Mouse (Mus musculus): ENCODE results near the gene Slbp. TPM values are rescaled to one million over a fixed set of nuclear protein-coding genes. Genes with fewer than 3 reads are reported as not detected.
A peak's percentile ranks its signal among the peaks of the same experiment; 100 is the strongest.

Slbp gene
- polyA plus RNA-seq (2015; fragmentation: Nextera tagmentation; extraction: Ambion mirVana) = 146 and 172 TPM in 2 replicates

DNA sequence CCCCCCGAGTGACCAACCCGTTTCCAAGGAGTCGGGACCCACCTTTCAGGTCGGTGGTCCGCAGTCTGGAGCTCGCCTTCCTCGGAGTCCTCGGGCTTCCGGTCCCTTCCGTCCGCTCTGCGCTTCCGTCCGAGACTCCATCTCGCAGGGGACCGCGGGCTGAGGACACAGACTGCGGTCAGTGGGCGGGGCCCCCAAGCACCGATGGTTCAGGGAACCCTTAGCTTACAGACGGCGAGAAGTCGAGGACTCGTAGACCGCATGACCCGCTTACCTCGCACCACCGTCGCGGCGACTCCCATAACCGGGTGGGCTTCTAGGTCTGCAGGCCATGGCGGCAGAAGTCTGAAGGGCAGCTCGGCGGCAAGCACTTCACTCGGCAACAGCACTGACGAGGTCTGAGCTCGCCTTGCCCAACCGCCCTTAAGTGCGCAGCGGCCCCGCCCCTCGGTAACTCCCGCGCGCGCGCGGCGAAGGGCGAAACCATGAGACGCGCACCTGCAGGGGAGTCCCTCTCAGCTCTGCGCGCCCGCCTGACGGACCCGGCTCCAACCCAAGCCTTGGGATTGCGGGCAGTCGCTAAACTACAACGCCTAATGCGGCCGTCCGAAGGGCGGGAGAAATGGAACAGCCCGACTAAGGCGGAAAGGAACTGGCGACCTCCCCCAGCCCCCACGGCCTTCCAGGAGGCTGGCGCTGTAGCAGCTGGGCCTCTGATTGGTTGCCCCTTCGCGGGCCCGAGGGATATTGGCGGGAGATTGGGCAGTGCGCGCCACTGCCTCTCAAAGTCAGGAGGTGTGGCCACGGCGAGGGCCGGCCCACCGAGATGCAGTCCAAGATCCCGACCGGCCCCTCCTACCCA is at the start of gene Slbp:
Gene Slbp, minus strand, starts transcription at position 654 of the 862 bp plus-strand sequence.
- Histone ChIP-seq H3K9me3 (replicated peaks; ENCODE audit: low read length) (no peaks in the 10 kb centered on the region), H3K4me2 (ENCODE audit: low read length) (peak within 1 kb of the TSS; percentile 68), H3K9ac (ENCODE audit: low read depth, low read length) (peak within 1 kb of the TSS; percentile 79), H3K27me3 (ENCODE audit: insufficient read depth, low read length) (no peaks in the 10 kb centered on the region), H3K4me3 (replicated peaks; ENCODE audit: low read depth, low read length) (peak within 1 kb of the TSS; percentile 65), H3K36me3 (ENCODE audit: insufficient read depth, low read length) (peaks cover 12% of the 10 kb centered on the region; the same call in 1 of the 2 replicates), H3K4me1 (replicated peaks; ENCODE audit: insufficient read depth, low read length) (peaks cover 20% of the 10 kb centered on the region), H3K27ac (peak within 1 kb of the TSS; percentile 98)
- WGBS = under 1% methylated on average over 82 of the region's 82 CpGs
- peak; percentile 99 for DNase-seq (ENCODE audit: low spot score)
- ATAC-seq (replicated peaks; ENCODE audit: low FRiP score, low read depth) = peak; percentile 96
- TF ChIP-seq CTCF (IDR thresholded peaks at IDR 0.05; ENCODE audit: low read depth) = peak; percentile 14

DNA sequence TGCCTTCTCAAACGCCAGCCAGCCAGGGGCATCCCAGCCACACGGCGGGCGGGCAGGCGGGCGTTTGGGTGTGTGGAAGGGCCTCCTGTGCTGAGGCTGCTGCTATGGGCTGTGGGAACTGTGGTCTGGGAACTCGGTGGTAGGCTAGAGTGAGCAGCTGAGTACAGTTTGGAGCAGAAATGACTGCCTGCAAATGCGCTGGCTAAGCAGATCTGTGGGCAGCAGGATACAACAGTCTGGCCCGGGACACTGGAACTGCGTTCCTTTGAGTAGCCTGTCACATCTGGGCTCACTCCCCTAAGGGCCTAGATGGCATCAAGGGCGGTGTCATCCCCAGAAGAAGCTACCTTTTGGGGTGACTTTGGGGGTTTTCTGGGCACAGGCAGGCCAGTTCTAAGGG is 49.5 kb upstream of the Slbp start:
- Histone ChIP-seq H3K9me3 (replicated peaks; ENCODE audit: low read length) (no peaks in the 10 kb centered on the region), H3K27ac (no peak overlapping the region), H3K4me1 (replicated peaks; ENCODE audit: insufficient read depth, low read length) (peaks cover 34% of the 10 kb centered on the region), H3K4me2 (ENCODE audit: low read length) (no peak overlapping the region), H3K27me3 (ENCODE audit: insufficient read depth, low read length) (no peaks in the 10 kb centered on the region), H3K4me3 (replicated peaks; ENCODE audit: low read depth, low read length) (no peak overlapping the region), H3K9ac (ENCODE audit: low read depth, low read length) (no peak overlapping the region), H3K36me3 (ENCODE audit: insufficient read depth, low read length) (no peaks in the 10 kb centered on the region)
- DNase-seq (ENCODE audit: low spot score) = no peak
- 81% methylated on average over 11 of the region's 11 CpGs for WGBS
- ATAC-seq (replicated peaks; ENCODE audit: low FRiP score, low read depth) = no peak
- no peak for TF ChIP-seq CTCF (IDR thresholded peaks at IDR 0.05; ENCODE audit: low read depth)

DNA sequence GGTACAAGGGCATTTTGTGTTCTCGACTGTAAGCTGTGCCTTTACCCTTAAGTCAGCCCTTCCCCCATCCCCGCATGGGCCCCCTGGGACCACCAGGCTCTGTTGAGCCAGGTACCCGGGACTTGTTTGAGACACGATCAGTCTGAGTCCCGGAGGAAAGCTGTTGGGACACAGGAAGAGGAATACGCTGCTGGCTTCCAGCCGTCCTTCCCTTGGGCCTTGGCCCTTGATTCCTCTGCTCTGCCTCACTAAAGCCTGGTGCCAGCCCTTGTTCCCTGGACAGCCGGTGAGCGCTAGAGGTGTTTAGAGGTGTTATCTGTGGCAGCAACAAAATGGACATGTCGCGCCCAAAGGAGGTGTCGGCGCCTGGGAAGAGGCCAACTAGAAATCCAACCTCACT is 47.6 kb upstream of the Slbp start:
- ATAC-seq (replicated peaks; ENCODE audit: low FRiP score, low read depth) (no peak), DNase-seq (ENCODE audit: low spot score) (no peak)
- no peak overlapping the region for H3K4me2 ChIP-seq (ENCODE audit: low read length)
- H3K27ac ChIP-seq = no peak overlapping the region
- no peaks in the 10 kb centered on the region for H3K9me3 ChIP-seq (replicated peaks; ENCODE audit: low read length)
- no peaks in the 10 kb centered on the region for H3K36me3 ChIP-seq (ENCODE audit: insufficient read depth, low read length)
- no peaks in the 10 kb centered on the region for H3K27me3 ChIP-seq (ENCODE audit: insufficient read depth, low read length)
- H3K9ac ChIP-seq (ENCODE audit: low read depth, low read length) = no peak overlapping the region
- WGBS = 38% methylated on average over 13 of the region's 13 CpGs
- no peak overlapping the region for H3K4me3 ChIP-seq (replicated peaks; ENCODE audit: low read depth, low read length)
- no peak for TF ChIP-seq CTCF (IDR thresholded peaks at IDR 0.05; ENCODE audit: low read depth)
- peaks cover 26% of the 10 kb centered on the region for H3K4me1 ChIP-seq (replicated peaks; ENCODE audit: insufficient read depth, low read length)

DNA sequence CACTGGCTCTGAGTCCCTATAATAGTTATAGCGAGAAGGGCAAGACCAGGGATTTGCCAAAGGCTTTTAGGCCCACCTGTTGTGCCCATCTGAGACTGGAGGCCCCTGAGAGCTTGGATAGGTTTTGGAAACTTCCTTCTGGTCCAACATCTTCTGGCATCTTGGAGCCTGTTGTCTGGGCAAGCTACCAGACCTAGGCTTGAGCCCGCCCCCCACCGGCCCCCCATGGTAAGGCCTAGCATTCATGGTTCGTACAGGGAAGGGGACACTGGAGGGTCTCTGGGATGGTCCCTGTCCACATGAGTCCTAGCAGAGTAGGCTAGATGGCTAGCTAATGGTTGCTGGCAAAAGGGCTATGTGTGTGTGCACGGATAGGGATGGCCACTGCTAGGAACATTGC is 46.3 kb upstream of the Slbp start:
- no peak overlapping the region for H3K4me2 ChIP-seq (ENCODE audit: low read length)
- WGBS = 93% methylated on average over 5 of the region's 5 CpGs
- H3K27me3 ChIP-seq (ENCODE audit: insufficient read depth, low read length) = no peaks in the 10 kb centered on the region
- no peak overlapping the region for H3K27ac ChIP-seq
- no peak for TF ChIP-seq CTCF (IDR thresholded peaks at IDR 0.05; ENCODE audit: low read depth)
- DNase-seq (ENCODE audit: low spot score) (no peak), ATAC-seq (replicated peaks; ENCODE audit: low FRiP score, low read depth) (no peak)
- no peak overlapping the region for H3K4me3 ChIP-seq (replicated peaks; ENCODE audit: low read depth, low read length)
- H3K4me1 ChIP-seq (replicated peaks; ENCODE audit: insufficient read depth, low read length) = peaks cover 28% of the 10 kb centered on the region
- no peaks in the 10 kb centered on the region for H3K36me3 ChIP-seq (ENCODE audit: insufficient read depth, low read length)
- H3K9ac ChIP-seq (ENCODE audit: low read depth, low read length) = no peak overlapping the region
- H3K9me3 ChIP-seq (replicated peaks; ENCODE audit: low read length) = no peaks in the 10 kb centered on the region

DNA sequence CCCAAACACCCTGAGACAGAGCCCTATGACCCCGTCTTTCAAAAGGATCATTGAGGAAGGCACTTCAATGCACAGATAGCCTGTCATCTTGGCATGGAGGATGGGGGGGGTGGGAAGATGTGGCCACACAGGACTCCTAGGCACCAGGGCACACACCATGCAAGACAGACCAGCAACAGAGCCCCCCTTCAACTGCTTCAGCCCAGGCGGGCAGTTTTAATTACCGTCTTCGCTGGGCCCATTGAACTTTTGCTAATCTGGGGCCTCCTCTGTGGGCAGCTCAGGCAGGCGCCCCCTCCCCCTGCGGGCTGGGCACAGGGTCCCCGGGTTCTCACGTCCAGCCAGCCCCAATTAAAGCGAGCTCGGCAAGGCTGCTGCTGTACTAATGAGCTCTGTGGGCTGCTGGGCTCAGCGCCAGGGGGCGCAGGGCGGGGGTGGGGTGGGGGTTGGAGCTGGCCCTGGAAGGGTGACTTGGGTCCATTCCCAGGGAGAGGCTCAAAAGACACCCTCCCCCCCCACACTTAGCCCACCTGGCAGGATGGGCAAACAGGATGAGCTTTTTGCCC is 45.7 kb upstream of the Slbp start:
- Histone ChIP-seq H3K9me3 (replicated peaks; ENCODE audit: low read length) (no peaks in the 10 kb centered on the region), H3K36me3 (ENCODE audit: insufficient read depth, low read length) (no peaks in the 10 kb centered on the region), H3K27me3 (ENCODE audit: insufficient read depth, low read length) (no peaks in the 10 kb centered on the region), H3K4me3 (replicated peaks; ENCODE audit: low read depth, low read length) (no peak overlapping the region), H3K27ac (no peak overlapping the region), H3K4me1 (replicated peaks; ENCODE audit: insufficient read depth, low read length) (peaks cover 28% of the 10 kb centered on the region), H3K9ac (ENCODE audit: low read depth, low read length) (no peak overlapping the region), H3K4me2 (ENCODE audit: low read length) (no peak overlapping the region)
- DNase-seq (ENCODE audit: low spot score) (no peak), ATAC-seq (replicated peaks; ENCODE audit: low FRiP score, low read depth) (no peak)
- WGBS = 28% methylated on average over 13 of the region's 13 CpGs
- TF ChIP-seq CTCF (IDR thresholded peaks at IDR 0.05; ENCODE audit: low read depth) = no peak; the same call in 1 of the 2 replicates

DNA sequence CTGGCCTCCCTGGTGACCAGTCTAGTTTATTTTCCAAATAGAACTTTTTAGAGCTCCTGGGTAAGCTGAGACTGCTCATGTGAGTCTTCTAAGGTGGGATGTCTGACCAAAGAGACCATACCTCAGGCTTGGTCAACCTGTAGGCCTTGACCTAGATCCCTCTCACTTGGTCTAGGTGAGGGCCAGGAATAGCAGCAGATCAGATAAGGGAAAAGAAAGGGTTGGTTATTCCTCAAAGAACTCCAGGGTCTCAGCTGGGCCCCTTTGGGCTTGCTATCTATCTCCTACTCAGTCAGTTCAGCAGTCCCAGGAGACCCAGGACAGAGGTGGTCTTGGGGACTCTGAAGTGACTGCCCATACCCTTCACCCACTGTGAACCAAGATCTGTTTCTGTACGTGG is 45.2 kb upstream of the Slbp start:
- TF ChIP-seq CTCF (IDR thresholded peaks at IDR 0.05; ENCODE audit: low read depth) = no peak
- H3K27ac ChIP-seq = no peak overlapping the region
- 57% methylated on average over 1 of the region's 1 CpGs for WGBS
- no peaks in the 10 kb centered on the region for H3K9me3 ChIP-seq (replicated peaks; ENCODE audit: low read length)
- no peak for DNase-seq (ENCODE audit: low spot score)
- H3K4me2 ChIP-seq (ENCODE audit: low read length) = no peak overlapping the region
- H3K4me1 ChIP-seq (replicated peaks; ENCODE audit: insufficient read depth, low read length) = peaks cover 32% of the 10 kb centered on the region
- no peak overlapping the region for H3K9ac ChIP-seq (ENCODE audit: low read depth, low read length)
- H3K27me3 ChIP-seq (ENCODE audit: insufficient read depth, low read length) = no peaks in the 10 kb centered on the region
- ATAC-seq (replicated peaks; ENCODE audit: low FRiP score, low read depth) = no peak
- H3K4me3 ChIP-seq (replicated peaks; ENCODE audit: low read depth, low read length) = no peak overlapping the region
- H3K36me3 ChIP-seq (ENCODE audit: insufficient read depth, low read length) = no peaks in the 10 kb centered on the region
